Mouse (Mus musculus): ENCODE measurements at regions not wholly inside any gene's neighbourhood (a gene's known extent, or its start where the extent isn't known, plus 50 kb on each side); places are given as distances from the start of the nearest gene placed in this dataset.
"Not testable (repeated sequence)": the region's sequence is repeated elsewhere in the genome, so short reads cannot be mapped to it uniquely, and the experiment has no call there.

DNA sequence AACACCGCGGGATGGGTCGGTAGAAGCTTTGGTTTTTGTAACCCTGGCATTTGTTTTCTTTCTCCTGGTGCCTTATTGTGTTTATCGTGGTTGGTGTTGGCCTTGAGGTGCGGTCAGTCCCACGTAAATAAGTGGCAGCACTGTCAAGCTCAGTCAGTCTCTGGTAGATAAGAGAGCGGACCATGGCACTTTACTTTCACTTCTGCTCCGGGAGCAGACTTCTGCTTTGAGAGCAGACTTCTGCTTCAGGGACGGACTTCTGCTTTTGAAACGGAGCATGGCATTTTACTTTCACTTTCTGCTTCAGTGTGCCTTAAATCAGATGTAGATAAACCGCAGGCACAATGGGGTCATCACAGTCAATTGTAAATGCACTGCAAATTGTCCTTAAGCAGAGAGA is 54.3 kb upstream of the Ccdc66 start:
- peak; percentile 7 for DNase-seq (ENCODE audit: low read depth, low spot score)

DNA sequence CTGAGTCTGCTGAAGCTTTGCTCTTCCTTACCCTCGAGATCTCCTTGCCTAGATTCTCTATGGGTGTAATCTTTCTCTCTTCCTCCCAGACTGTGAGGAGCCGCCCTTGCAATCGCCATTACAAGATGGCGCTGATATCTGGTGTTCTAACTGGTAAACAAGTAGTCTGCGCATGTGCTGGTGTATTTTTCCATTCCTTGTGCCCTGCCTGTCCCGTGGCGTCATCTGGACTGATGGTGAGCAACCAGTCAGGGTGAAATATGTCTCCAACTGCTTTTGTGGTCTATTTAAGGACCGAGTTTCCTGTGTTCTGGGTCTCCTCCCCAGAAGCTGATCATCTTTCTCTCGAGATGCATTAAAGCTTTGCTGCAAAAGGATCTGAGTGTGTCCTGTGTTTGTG is 53.7 kb upstream of the Ccdc66 start:
- DNase-seq (ENCODE audit: low read depth, low spot score): not testable (repeated sequence)

DNA sequence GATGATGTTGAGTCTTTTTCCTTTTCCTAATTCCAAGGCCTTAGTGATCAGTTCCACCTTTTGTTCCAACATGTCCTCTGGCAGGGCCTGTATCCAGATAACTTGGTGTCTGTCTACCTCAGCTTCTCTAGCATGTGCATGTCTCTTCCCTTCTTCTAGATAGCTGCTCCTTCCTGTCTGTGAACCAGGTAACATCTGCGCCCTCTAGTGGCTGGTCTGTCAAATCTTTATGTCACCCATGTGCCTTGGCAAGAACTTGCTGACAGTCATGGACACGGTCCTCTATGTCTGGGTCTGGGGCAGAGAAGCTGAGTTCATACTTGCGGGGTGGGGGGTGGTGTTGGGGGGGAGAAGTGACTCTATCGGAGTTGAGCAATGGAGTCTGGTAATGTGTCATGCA is 52.2 kb upstream of the Ccdc66 start:
- DNase-seq (ENCODE audit: low read depth, low spot score): peak; percentile 47

DNA sequence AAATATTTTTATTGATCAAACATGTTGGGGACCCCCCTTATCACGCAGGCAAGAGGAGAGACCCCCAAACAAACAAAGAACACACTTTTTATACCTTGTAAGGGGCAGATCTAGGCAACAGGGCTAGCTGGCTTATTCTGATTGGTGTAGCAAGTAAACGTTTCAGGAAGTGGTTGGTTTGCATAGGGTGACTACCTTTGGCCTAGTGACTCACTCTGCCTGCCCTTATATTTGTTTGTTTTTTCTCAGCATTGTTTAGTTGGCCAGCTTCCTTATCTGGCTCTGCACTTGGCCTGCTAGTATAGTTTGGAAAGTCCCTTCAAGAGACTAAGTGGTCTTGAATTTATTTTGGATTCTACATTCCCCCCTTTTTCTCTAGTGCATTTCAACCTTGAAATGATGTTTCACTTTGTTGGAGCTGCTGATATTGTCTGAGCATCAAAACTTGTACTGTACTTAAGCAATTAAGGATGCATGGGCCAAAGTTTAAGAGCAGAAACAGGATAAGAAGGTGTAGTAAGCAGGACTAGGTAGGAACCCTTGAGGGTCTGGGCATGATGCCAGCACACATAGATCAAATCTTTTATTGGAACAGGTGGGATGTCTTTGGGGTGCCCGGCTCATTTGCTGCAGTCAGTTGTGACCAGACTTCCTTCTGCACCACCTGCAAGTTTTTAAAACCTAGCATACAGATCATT is 50.7 kb upstream of the Ccdc66 start:
- DNase-seq (ENCODE audit: low read depth, low spot score): no peak
